Mouse (Mus musculus) CH12.LX (cell line): ENCODE results near the gene Slc25a23. TPM values are rescaled to one million over a fixed set of nuclear protein-coding genes. Genes with fewer than 3 reads are reported as not detected.

Experiments used
- DNase-seq: peaks from one replicate; pipeline ENCODE4 v3.0.0-alpha.2; 2013; ENCODE audit errors: extremely low read depth
- H3K27ac ChIP-seq: 2 replicates; pipeline ENCODE4 v1.5.1; 2012; ENCODE audit warnings: low read depth, mild to moderate bottlenecking, control low read depth, moderate library complexity; ENCODE audit not compliant: insufficient read depth
- H3K27me3 ChIP-seq: replicated peaks from 2 replicates; pipeline ENCODE3; 2012; ENCODE audit warnings: inconsistent platforms
- H3K36me3 ChIP-seq, 2 experiments: replicated peaks in 1 of 2; 2 replicates each; pipeline versions ENCODE3 to v1.6.1; 2012; ENCODE audit warnings: inconsistent platforms in 1 of 2, low read length in 1 of 2, mild to moderate bottlenecking in 1 of 2, mixed read lengths in 1 of 2, moderate library complexity in 1 of 2; ENCODE audit not compliant: control insufficient read depth in 1 of 2, insufficient read depth in 1 of 2
- H3K4me1 ChIP-seq, 2 experiments: 2 replicates each; pipeline ENCODE4 v1.6.1; 2012; ENCODE audit warnings: inconsistent platforms in 1 of 2, moderate library complexity in 1 of 2; ENCODE audit not compliant: insufficient read depth in 2 of 2, control insufficient read depth in 1 of 2
- H3K4me2 ChIP-seq: 2 replicates; pipeline ENCODE4 v1.6.1; 2012; ENCODE audit warnings: low read depth, mild to moderate bottlenecking, control low read depth; ENCODE audit not compliant: poor library complexity, insufficient read depth, severe bottlenecking
- H3K4me3 ChIP-seq, 3 experiments: fragments of 150-350 bp in 1 of 3; sonication (generic) in 1 of 3; replicated peaks in 1 of 3; 2 replicates each; pipeline versions ENCODE3 to v1.5.1; 2011 to 2012; ENCODE audit warnings: low read depth in 2 of 3, low read length in 2 of 3, mild to moderate bottlenecking in 2 of 3, moderate library complexity in 2 of 3, control low read depth in 1 of 3, improper control_type of control experiment in 1 of 3, inconsistent platforms in 1 of 3, mixed read lengths in 1 of 3; ENCODE audit not compliant: poor library complexity in 1 of 3
- H3K79me2 ChIP-seq: replicated peaks from 2 replicates; pipeline ENCODE4 v1.6.1; 2012; ENCODE audit warnings: mild to moderate bottlenecking, moderate library complexity; ENCODE audit not compliant: control insufficient read depth, poor library complexity, insufficient read depth, severe bottlenecking; ENCODE audit errors: extremely low read depth
- H3K9ac ChIP-seq: 2 replicates; pipeline ENCODE4 v1.6.1; 2012; ENCODE audit warnings: low read depth, mild to moderate bottlenecking, control low read depth, moderate library complexity; ENCODE audit not compliant: insufficient read depth
- H3K9me3 ChIP-seq: replicated peaks from 2 replicates; pipeline ENCODE3; 2012; ENCODE audit warnings: low read length, inconsistent platforms, mixed read lengths
- CHD1 ChIP-seq: IDR thresholded peaks from 2 replicates; pipeline ENCODE4 v1.6.1; 2012; ENCODE audit warnings: low read depth, low read length, improper control_type of control experiment, inconsistent platforms
- CHD2 ChIP-seq: IDR thresholded peaks from 2 replicates; pipeline ENCODE4 v1.6.1; 2011; ENCODE audit warnings: low read length, improper control_type of control experiment
- CTCF ChIP-seq, 2 experiments: IDR thresholded peaks in 1 of 2; conservative IDR thresholded peaks in 1 of 2; 2 replicates each; pipeline ENCODE4 v1.5.1; 2011 to 2012; ENCODE audit warnings: low read depth in 2 of 2, low read length in 2 of 2, improper control_type of control experiment in 1 of 2, inconsistent platforms in 1 of 2, mild to moderate bottlenecking in 1 of 2, moderate library complexity in 1 of 2
- ETS1 ChIP-seq: conservative IDR thresholded peaks from 2 replicates; pipeline ENCODE4 v1.6.1; 2012; ENCODE audit warnings: low read depth, mild to moderate bottlenecking, inconsistent platforms, low read length, improper control_type of control experiment, moderate library complexity
- GABPA ChIP-seq: IDR thresholded peaks from 2 replicates; pipeline ENCODE4 v1.6.1; 2012; ENCODE audit warnings: low read depth, low read length, improper control_type of control experiment, inconsistent platforms; ENCODE audit not compliant: insufficient replicate concordance
- HCFC1 ChIP-seq: IDR thresholded peaks from 2 replicates; pipeline ENCODE4 v1.6.1; 2012; ENCODE audit warnings: low read depth, mild to moderate bottlenecking, inconsistent platforms, low read length, improper control_type of control experiment
- MYC ChIP-seq: IDR thresholded peaks from 2 replicates; pipeline ENCODE4 v1.6.1; 2011; ENCODE audit warnings: low read depth, mild to moderate bottlenecking, improper control_type of control experiment, low read length
- POLR2AphosphoS2 ChIP-seq: IDR thresholded peaks from 2 replicates; pipeline ENCODE4 v1.6.1; 2011; ENCODE audit warnings: low read depth, low read length, improper control_type of control experiment
- RAD21 ChIP-seq: IDR thresholded peaks from 2 replicates; pipeline ENCODE4 v1.6.1; 2011; ENCODE audit warnings: low read depth, mild to moderate bottlenecking, low read length, improper control_type of control experiment, moderate library complexity
- SMC3 ChIP-seq: IDR thresholded peaks from 2 replicates; pipeline ENCODE4 v1.6.1; 2011; ENCODE audit warnings: low read depth, low read length, improper control_type of control experiment
- TBP ChIP-seq: conservative IDR thresholded peaks from 2 replicates; pipeline ENCODE4 v1.6.1; 2011; ENCODE audit warnings: low read depth, low read length, improper control_type of control experiment
- USF1 ChIP-seq: IDR thresholded peaks from 2 replicates; pipeline ENCODE4 v1.6.1; 2014; ENCODE audit warnings: low read depth, mild to moderate bottlenecking, inconsistent platforms, low read length, improper control_type of control experiment
- USF2 ChIP-seq: conservative IDR thresholded peaks from 2 replicates; pipeline ENCODE4 v1.6.1; 2011; ENCODE audit warnings: low read depth, low read length, improper control_type of control experiment
- ZC3H11A ChIP-seq: IDR thresholded peaks from 2 replicates; pipeline ENCODE4 v1.6.1; 2012; ENCODE audit warnings: low read depth, mild to moderate bottlenecking, inconsistent platforms, low read length, improper control_type of control experiment
- ZNF384 ChIP-seq: IDR thresholded peaks from 2 replicates; pipeline ENCODE4 v1.6.1; 2012; ENCODE audit warnings: low read depth, low read length, improper control_type of control experiment, inconsistent platforms
- dilution Hi-C: fragments of 300-500 bp; cut with MboI; formaldehyde crosslinking; loops from 2 replicates; pipeline ENCODE4 v1.14.3; 2020; ENCODE audit warnings: low sequenced_read_pairs; ENCODE audit not compliant: extremely low pct_unique_long_range_greater_than_20kb, extremely low pct_ligation_motif_present
- in situ Hi-C: fragments of 300-500 bp; cut with MboI; formaldehyde crosslinking; loops from 3 replicates; pipeline ENCODE4 v1.14.3; 2019; ENCODE audit warnings: low sequenced_read_pairs, low pct_ligation_motif_present, low pct_unique_long_range_greater_than_20kb, mixed read lengths
- polyA plus RNA-seq: library from polyadenylated mRNA; unstranded; fragments of >175 nt; gene quantifications from 2 replicates; pipeline ENCODE4 v1.2.1, GENCODE M21; 2012; ENCODE audit warnings: low read depth; ENCODE audit not compliant: insufficient read length
- total RNA-seq, 2 experiments: library from RNA; depleted of rRNA; stranded (reverse); fragments of 300-350 nt in 1 of 2; fragments of >200 nt in 1 of 2; gene quantifications; 2 replicates each; pipeline ENCODE4 v1.2.3; 2012 to 2014

Gene Slc25a23
- total and polyA plus RNA-seq, 3 experiments: 2.2 to 13.8 (median 6.9) TPM

- H3K36me3 ChIP-seq: peaks cover 31 to 37% of the 10 kb centered on the region in 2 experiments
- H3K9me3 ChIP-seq: no peaks in the 10 kb centered on the region
- peak overlapping the region; percentile 66 to 81 (median 73) for H3K4me3 ChIP-seq
- in situ Hi-C loops (no loop called here), dilution Hi-C loops (no loop called here)
- peaks cover 16% of the 10 kb centered on the region for H3K79me2 ChIP-seq
- H3K27me3 ChIP-seq: no peaks in the 10 kb centered on the region
- DNase-seq: no peak
- H3K4me2 ChIP-seq: peak overlapping the region; percentile 92; the same call in 1 of the 2 replicates
- no peak for TF ChIP-seq RAD21
- TF ChIP-seq ZC3H11A: no peak
- no peak for TF ChIP-seq CHD2
- TF ChIP-seq ZNF384: no peak
- no peak for TF ChIP-seq TBP
- no peak for TF ChIP-seq HCFC1
- no peak for TF ChIP-seq POLR2AphosphoS2
- TF ChIP-seq CHD1: no peak
- no peak for TF ChIP-seq USF2
- TF ChIP-seq ETS1: no peak
- TF ChIP-seq CTCF (conservative IDR thresholded peaks at IDR 0.05 in 1 of 2, IDR thresholded peaks at IDR 0.05 in 1 of 2; ENCODE audit: low read depth in 2 of 2, low read length in 2 of 2): no peak
- no peak for TF ChIP-seq GABPA
- peaks cover 7 to 18% of the 10 kb centered on the region in 2 experiments for H3K4me1 ChIP-seq
- H3K9ac ChIP-seq: peak overlapping the region; percentile 76
- peak overlapping the region; percentile 36 for H3K27ac ChIP-seq
Observed at GRCm38 (mm10) chr17:57010911-57011235, 48.8 kb downstream of the Slc25a23 start.

GRCm38 (mm10) chr17:57007137-57007905 is 52.3 kb downstream of the Slc25a23 start:
- Histone ChIP-seq H3K4me1 (peaks cover 3 to 13% of the 10 kb centered on the region in 2 experiments), H3K4me2 (no peak overlapping the region), H3K27ac (no peak overlapping the region), H3K36me3 (peaks cover 64 to 70% of the 10 kb centered on the region in 2 experiments), H3K27me3 (no peaks in the 10 kb centered on the region), H3K9me3 (no peaks in the 10 kb centered on the region), H3K79me2 (peaks cover 16% of the 10 kb centered on the region), H3K4me3 (no peak overlapping the region), H3K9ac (no peak overlapping the region)
- dilution Hi-C loops (no loop called here), in situ Hi-C loops (no loop called here)
- no peak for DNase-seq
- no peak for TF ChIP-seq MYC
- peak; percentile 46 for TF ChIP-seq SMC3
- TF ChIP-seq CTCF (conservative IDR thresholded peaks at IDR 0.05 in 1 of 2, IDR thresholded peaks at IDR 0.05 in 1 of 2; ENCODE audit: low read depth in 2 of 2, low read length in 2 of 2): peak in 1 of 2 experiments; percentile 48; a peak in 2 of 4 replicates
- peak; percentile 7 for TF ChIP-seq RAD21
- TF ChIP-seq USF1: no peak
